In genomic region chr12:102284267-102284610, GRCm38 (mm10) we compare ENCODE assay signal across 9 mouse cellular contexts. TPM values are rescaled to one million over a fixed set of nuclear protein-coding genes. Genes with fewer than 3 reads are reported as not detected.
A peak's percentile ranks its signal among the peaks of the same experiment; 100 is the strongest.
DNase-seq lines count a peak whose midpoint lies in the region; ATAC-seq lines count a peak whose summit lies in the region.
"Had no signal": no experiment of that assay in that cellular context is flagged by ENCODE, and none has a peak within 500 bp of the region (broad histone marks: within the 10 kb centered on the region; RNA-seq: fewer than 3 reads in every experiment).

No protein-coding gene starts in this region.

- H3K27me3 ChIP-seq in kidney, embryonic 15.5 days: no peaks in the 10 kb centered on the region
- H3K27me3 ChIP-seq in embryonic facial prominence, embryonic 12.5 days: peaks cover 12% of the 10 kb centered on the region; the same call in 1 of the 2 replicates
- H3K27me3 ChIP-seq in intestine, embryonic 14.5 days (replicated peaks; ENCODE audit: control insufficient read depth, insufficient read depth, low read length): no peaks in the 10 kb centered on the region
- peaks cover 14% of the 10 kb centered on the region; the same call in 1 of the 2 replicates for H3K27me3 ChIP-seq in midbrain, embryonic 14.5 days (ENCODE audit: control insufficient read depth, insufficient read depth, low read length)

- ATAC-seq in kidney, embryonic 15.5 days (replicated peaks; ENCODE audit: low FRiP score): no peak
- ATAC-seq in embryonic facial prominence, embryonic 12.5 days (ENCODE audit: insufficient number of reproducible peaks, insufficient read depth, low FRiP score, low TSS enrichment): no peak
- ATAC-seq in intestine, embryonic 14.5 days (replicated peaks; ENCODE audit: low FRiP score, low TSS enrichment, low read depth): peak; percentile 18; the same call in 1 of the 2 replicates
- no peak for ATAC-seq in midbrain, embryonic 14.5 days (ENCODE audit: low FRiP score, low TSS enrichment)

- no peak overlapping the region for H3K27ac ChIP-seq in kidney, embryonic 15.5 days
- H3K27ac ChIP-seq in embryonic facial prominence, embryonic 12.5 days: no peak overlapping the region
- peak overlapping the region; percentile 80 for H3K27ac ChIP-seq in intestine, embryonic 14.5 days (ENCODE audit: low read depth)
- H3K27ac ChIP-seq in midbrain, embryonic 14.5 days (replicated peaks; ENCODE audit: low read depth, low read length): no peak overlapping the region

- H3K9me3 ChIP-seq in kidney, embryonic 15.5 days (replicated peaks): no peaks in the 10 kb centered on the region
- no peaks in the 10 kb centered on the region for H3K9me3 ChIP-seq in embryonic facial prominence, embryonic 12.5 days
- no peaks in the 10 kb centered on the region for H3K9me3 ChIP-seq in intestine, embryonic 14.5 days (ENCODE audit: control insufficient read depth, low read length)
- no peaks in the 10 kb centered on the region for H3K9me3 ChIP-seq in midbrain, embryonic 14.5 days (ENCODE audit: control insufficient read depth, low read length)

- peak overlapping the region; percentile 69 for H3K4me3 ChIP-seq in kidney, embryonic 15.5 days (replicated peaks)
- peak overlapping the region; percentile 54 for H3K4me3 ChIP-seq in embryonic facial prominence, embryonic 12.5 days
- H3K4me3 ChIP-seq in intestine, embryonic 14.5 days (ENCODE audit: low read depth, low read length): peak overlapping the region; percentile 58
- H3K4me3 ChIP-seq in midbrain, embryonic 14.5 days (replicated peaks; ENCODE audit: low read depth, low read length): no peak overlapping the region

- no peak for DNase-seq in kidney, postnatal 36 days
- no peak for DNase-seq in intestine, embryonic 14.5 days (ENCODE audit: low spot score)
- DNase-seq in midbrain, embryonic 14.5 days: no peak
- DNase-seq in cerebellum, postnatal 4 days (ENCODE audit: low spot score in 2 of 2): no peak
- DNase-seq in MN1 (ENCODE audit: low spot score): no peak
- DNase-seq in urinary bladder, postnatal 25 days (ENCODE audit: low spot score): no peak
- DNase-seq: layer of hippocampus, adult 9-11 months had no signal

- H3K4me2 ChIP-seq in kidney, embryonic 15.5 days: peak overlapping the region; percentile 97
- peak overlapping the region; percentile 94 for H3K4me2 ChIP-seq in embryonic facial prominence, embryonic 12.5 days (replicated peaks)
- peak overlapping the region; percentile 73 for H3K4me2 ChIP-seq in intestine, embryonic 14.5 days (ENCODE audit: low read length)
- H3K4me2 ChIP-seq in midbrain, embryonic 14.5 days (ENCODE audit: low read length): peak overlapping the region; percentile 99; the same call in 1 of the 2 replicates

- WGBS in kidney, embryonic 15.5 days: 30% methylated on average over 9 of the region's 9 CpGs
- WGBS in embryonic facial prominence, embryonic 12.5 days: 28% methylated on average over 9 of the region's 9 CpGs
- WGBS in intestine, embryonic 14.5 days: 17% methylated on average over 9 of the region's 9 CpGs
- WGBS in midbrain, embryonic 14.5 days: 38% methylated on average over 9 of the region's 9 CpGs

- H3K4me1 ChIP-seq in kidney, embryonic 15.5 days: peaks cover 54% of the 10 kb centered on the region
- peaks cover 22% of the 10 kb centered on the region for H3K4me1 ChIP-seq in embryonic facial prominence, embryonic 12.5 days
- H3K4me1 ChIP-seq in intestine, embryonic 14.5 days (replicated peaks; ENCODE audit: control insufficient read depth, insufficient read depth, low read length): peaks cover 57% of the 10 kb centered on the region
- peaks cover 12% of the 10 kb centered on the region for H3K4me1 ChIP-seq in midbrain, embryonic 14.5 days (ENCODE audit: control insufficient read depth, insufficient read depth, low read length)

- H3K36me3 ChIP-seq in kidney, embryonic 15.5 days: no peaks in the 10 kb centered on the region
- H3K36me3 ChIP-seq in embryonic facial prominence, embryonic 12.5 days: no peaks in the 10 kb centered on the region
- H3K36me3 ChIP-seq in intestine, embryonic 14.5 days (ENCODE audit: control insufficient read depth, insufficient read depth, low read length): no peaks in the 10 kb centered on the region
- H3K36me3 ChIP-seq in midbrain, embryonic 14.5 days (ENCODE audit: control insufficient read depth, insufficient read depth, low read length): no peaks in the 10 kb centered on the region

- no peak overlapping the region for H3K9ac ChIP-seq in kidney, embryonic 15.5 days
- no peak overlapping the region for H3K9ac ChIP-seq in embryonic facial prominence, embryonic 12.5 days
- peak overlapping the region; percentile 81 for H3K9ac ChIP-seq in intestine, embryonic 14.5 days (ENCODE audit: low read length)
- H3K9ac ChIP-seq in midbrain, embryonic 14.5 days (replicated peaks; ENCODE audit: low read length): no peak overlapping the region

RNA-seq across cellular contexts. Expression of gene Rin3, which starts 1.4 kb away (rescaled TPM):
- 10.0 and 10.5 TPM in 2 replicates for polyA plus RNA-seq in kidney, embryonic 15.5 days (2015; fragmentation: Nextera tagmentation; extraction: Ambion mirVana)
- polyA plus RNA-seq in embryonic facial prominence, embryonic 12.5 days (2016; fragmentation: Nextera tagmentation; extraction: Ambion mirVana): 4.4 and 5.5 TPM in 2 replicates
- polyA plus RNA-seq in intestine, embryonic 14.5 days (2014; fragmentation: Nextera tagmentation; extraction: Ambion mirVana): 13.4 and 14.6 TPM in 2 replicates
- 1.4 and 3.5 TPM in 2 replicates for polyA plus RNA-seq in midbrain, embryonic 14.5 days (2014; fragmentation: Nextera tagmentation; extraction: Ambion mirVana)
